35 mouse cellular contexts compared by ENCODE assay signal in genomic region chr12:109108911-109109310, GRCm38 (mm10). TPM values are rescaled to one million over a fixed set of nuclear protein-coding genes. Genes with fewer than 3 reads are reported as not detected.
"Had no signal": no experiment of that assay in that cellular context is flagged by ENCODE, and none has a peak within 500 bp of the region (broad histone marks: within the 10 kb centered on the region; RNA-seq: fewer than 3 reads in every experiment).

No protein-coding gene starts in this region.

- H3K4me2 ChIP-seq: limb, embryonic 12.5 days; limb, embryonic 13.5 days; limb, embryonic 15.5 days; liver, embryonic 11.5 days; liver, embryonic 12.5 days; liver, embryonic 13.5 days; liver, embryonic 15.5 days; lung, embryonic 14.5 days; lung, embryonic 15.5 days; midbrain, embryonic 11.5 days; midbrain, embryonic 12.5 days; midbrain, embryonic 13.5 days; midbrain, embryonic 15.5 days had no signal

- H3K4me3 ChIP-seq: limb, embryonic 10.5 days; limb, embryonic 12.5 days; limb, embryonic 13.5 days; limb, embryonic 15.5 days; liver, embryonic 12.5 days; liver, embryonic 13.5 days; liver, embryonic 15.5 days; lung, embryonic 15.5 days; megakaryocyte, embryonic 14.5 days; midbrain, embryonic 10.5 days; midbrain, embryonic 12.5 days; midbrain, embryonic 13.5 days; midbrain, embryonic 15.5 days; myocyte had no signal

- H3K4me1 ChIP-seq: liver, embryonic 12.5 days; liver, embryonic 13.5 days; liver, embryonic 15.5 days; megakaryocyte, embryonic 14.5 days had no signal

- H3K9ac ChIP-seq: limb, embryonic 12.5 days; limb, embryonic 13.5 days; limb, embryonic 15.5 days; liver, embryonic 12.5 days; liver, embryonic 13.5 days; liver, embryonic 14.5 days; liver, embryonic 15.5 days; liver, postnatal 0 days; lung, embryonic 14.5 days; lung, embryonic 15.5 days; midbrain, embryonic 12.5 days; midbrain, embryonic 13.5 days; midbrain, embryonic 15.5 days had no signal

- H3K27me3 ChIP-seq: limb, embryonic 12.5 days; limb, embryonic 13.5 days; limb, embryonic 15.5 days; liver, embryonic 12.5 days; liver, embryonic 13.5 days; liver, embryonic 15.5 days; lung, embryonic 15.5 days; midbrain, embryonic 12.5 days; midbrain, embryonic 13.5 days; midbrain, embryonic 15.5 days had no signal

- H3K36me3 ChIP-seq: limb, embryonic 10.5 days; limb, embryonic 12.5 days; limb, embryonic 13.5 days; limb, embryonic 15.5 days; liver, embryonic 12.5 days; liver, embryonic 13.5 days; liver, embryonic 15.5 days; lung, embryonic 15.5 days; midbrain, embryonic 10.5 days; midbrain, embryonic 12.5 days; midbrain, embryonic 13.5 days; midbrain, embryonic 15.5 days had no signal

- ATAC-seq: liver, embryonic 12.5 days; liver, postnatal 0 days; lung, postnatal 0 days; midbrain, embryonic 13.5 days; midbrain, embryonic 15.5 days; midbrain, embryonic 16.5 days had no signal

- DNase-seq: left cerebral cortex, postnatal 4 days; liver; liver, embryonic 13.5 days; liver, postnatal 0 days; lung, adult 18-20 months; lung, adult 2 months; lung, embryonic 14.5 days; lung, postnatal 10 days; lung, postnatal 14 days; lung, postnatal 36 days; lung, postnatal 4 days; midbrain, embryonic 14.5 days had no signal

- H3K9me3 ChIP-seq: limb, embryonic 10.5 days; limb, embryonic 13.5 days; limb, embryonic 15.5 days; liver, embryonic 13.5 days; liver, embryonic 15.5 days; lung, embryonic 15.5 days; midbrain, embryonic 10.5 days; midbrain, embryonic 12.5 days; midbrain, embryonic 13.5 days; midbrain, embryonic 15.5 days had no signal

- H3K27ac ChIP-seq: limb, embryonic 10.5 days; limb, embryonic 12.5 days; limb, embryonic 13.5 days; limb, embryonic 15.5 days; liver, embryonic 12.5 days; liver, embryonic 13.5 days; liver, embryonic 14.5 days; liver, embryonic 15.5 days; lung, embryonic 15.5 days; macrophage; midbrain, embryonic 10.5 days; midbrain, embryonic 12.5 days; midbrain, embryonic 13.5 days; midbrain, embryonic 15.5 days had no signal

RNA-seq across cellular contexts. Expression of gene Begain, which starts 40.9 kb away (rescaled TPM):
- total RNA-seq: liver, adult 2 months; megakaryocyte, adult 5-6 weeks; megakaryocyte-erythroid progenitor cell, adult 5-6 weeks; monocyte, adult 5-6 weeks had no signal
- polyA plus RNA-seq: liver, adult 2 months; macrophage had no signal
